Mouse (Mus musculus) embryonic facial prominence, embryonic 11.5 days (tissue): ENCODE measurements around the gene Mcpt4. TPM values are rescaled to one million over a fixed set of nuclear protein-coding genes. Genes with fewer than 3 reads are reported as not detected.
"Not testable (repeated sequence)": the region's sequence is repeated elsewhere in the genome, so short reads cannot be mapped to it uniquely, and the experiment has no call there.

Source experiments
- ATAC-seq: fragments of 200-750 bp; cut with Nextera tagmentation; replicated peaks from 2 replicates; pipeline ENCODE4 v1.8.0; 2017; ENCODE audit warnings: low read depth; ENCODE audit not compliant: insufficient number of reproducible peaks, low FRiP score, low TSS enrichment
- DNase-seq: peaks from one replicate; pipeline ENCODE4 v3.0.0-alpha.2; 2015; ENCODE audit warnings: low spot score
- H3K27ac ChIP-seq: fragments of 300-500 bp; sonication (generic); replicated peaks from 2 replicates; pipeline ENCODE4 v1.5.1; 2014; ENCODE audit warnings: mild to moderate bottlenecking, low read depth, low read length, control low read depth
- H3K27me3 ChIP-seq: fragments of 300-500 bp; sonication (generic); 2 replicates; pipeline ENCODE4 v1.6.1; 2014; ENCODE audit warnings: mild to moderate bottlenecking, low read length, moderate library complexity, mixed read lengths; ENCODE audit not compliant: control insufficient read depth, insufficient read depth
- H3K36me3 ChIP-seq: fragments of 300-500 bp; sonication (generic); replicated peaks from 2 replicates; pipeline ENCODE4 v1.6.1; 2014; ENCODE audit warnings: low read depth, mild to moderate bottlenecking, low read length, moderate library complexity, mixed read lengths; ENCODE audit not compliant: control insufficient read depth, insufficient read depth
- H3K4me1 ChIP-seq: fragments of 300-500 bp; sonication (generic); 2 replicates; pipeline ENCODE4 v1.6.1; 2014; ENCODE audit warnings: low read length, mixed read lengths; ENCODE audit not compliant: control insufficient read depth, insufficient read depth
- H3K4me2 ChIP-seq: fragments of 300-500 bp; sonication (generic); 2 replicates; pipeline ENCODE4 v1.6.1; 2014; ENCODE audit warnings: low read depth, mild to moderate bottlenecking, control low read depth, low read length, moderate library complexity
- H3K4me3 ChIP-seq: fragments of 300-500 bp; sonication (generic); 2 replicates; pipeline ENCODE4 v1.5.1; 2014; ENCODE audit warnings: low read depth, low read length, control low read depth
- H3K9ac ChIP-seq: fragments of 300-500 bp; sonication (generic); replicated peaks from 2 replicates; pipeline ENCODE4 v1.6.1; 2014; ENCODE audit warnings: mild to moderate bottlenecking, control low read depth, low read length
- H3K9me3 ChIP-seq: fragments of 300-500 bp; sonication (generic); replicated peaks from 2 replicates; pipeline ENCODE4 v1.6.1; 2016; ENCODE audit warnings: mild to moderate bottlenecking, low read length, inconsistent platforms, mixed read lengths; ENCODE audit not compliant: control insufficient read depth
- WGBS: fragments of 180-500 bp; shearing (Covaris S2); extraction: QIAGEN DNeasy Blood & Tissue Kit; methylation state at CpG from one replicate; pipeline ENCODE4 v1.1.7; 2014; 5-methylcytosine and 5-hydroxymethylcytosine counted together
- polyA plus RNA-seq: library from polyadenylated mRNA; unstranded; fragments of >200 nt; fragmentation: Nextera tagmentation; extraction: Ambion mirVana; gene quantifications from 2 replicates; pipeline ENCODE4 v1.2.1, GENCODE M21; 2014

Mcpt4 gene
- polyA plus RNA-seq, 1 experiment from 2014 or later, result not detected

DNA sequence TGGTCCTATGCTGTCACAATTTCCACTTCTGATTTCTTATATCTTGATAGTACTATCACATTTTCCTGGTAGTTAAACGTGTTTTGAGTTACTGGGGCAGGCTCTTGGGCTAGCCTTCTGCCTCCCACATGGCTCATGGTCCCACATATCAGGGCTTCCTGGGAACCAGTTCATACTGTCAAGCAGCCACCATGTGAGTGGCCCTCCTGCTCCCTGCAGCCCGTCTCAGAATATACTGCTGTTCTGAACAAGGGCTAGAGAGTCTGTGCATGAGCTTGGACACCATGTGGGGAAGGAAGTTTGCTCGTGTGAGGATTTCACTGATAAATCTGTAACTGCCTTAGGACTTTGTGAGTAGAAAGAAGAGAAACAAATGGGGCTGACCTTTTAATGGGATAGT lies 24.6 kb upstream of the Mcpt4 start:
- Histone ChIP-seq H3K4me1 (no peaks in the 10 kb centered on the region), H3K27me3 (no peaks in the 10 kb centered on the region), H3K4me2 (no peak overlapping the region), H3K4me3 (no peak overlapping the region), H3K9me3 (no peaks in the 10 kb centered on the region), H3K9ac (no peak overlapping the region), H3K27ac (no peak overlapping the region), H3K36me3 (no peaks in the 10 kb centered on the region)
- ATAC-seq (no peak), DNase-seq (no peak)
- 76% methylated on average over 3 of the region's 3 CpGs for WGBS

DNA sequence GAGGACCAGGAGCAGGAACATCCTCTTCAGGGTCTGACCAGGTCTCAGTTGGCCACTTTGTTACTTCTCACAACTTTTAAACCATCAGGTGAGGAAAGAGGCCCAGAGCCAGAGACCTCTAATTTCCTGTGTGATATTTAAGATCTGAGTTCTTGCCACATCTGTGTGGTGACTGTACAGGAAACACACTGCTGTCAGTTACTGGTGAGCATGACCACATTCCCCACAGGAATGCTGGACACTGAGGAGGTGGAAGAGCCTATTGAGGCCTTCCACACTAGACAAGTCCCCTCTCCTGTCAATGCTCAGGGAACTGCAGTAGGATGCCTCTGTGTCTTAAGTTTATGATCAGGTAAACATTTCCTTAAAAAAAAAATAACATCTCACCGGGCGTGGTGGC lies 23.1 kb upstream of the Mcpt4 start, which contains the start of gene Mcpt8:
Mcpt8 (minus strand) TSS at position 107 of the 400 bp plus-strand sequence.
- Histone ChIP-seq H3K9ac (no peak within 1 kb of the TSS), H3K4me2 (no peak within 1 kb of the TSS), H3K36me3 (no peaks in the 10 kb centered on the region), H3K27me3 (no peaks in the 10 kb centered on the region), H3K27ac (no peak within 1 kb of the TSS), H3K4me1 (no peaks in the 10 kb centered on the region), H3K9me3 (no peaks in the 10 kb centered on the region), H3K4me3 (no peak within 1 kb of the TSS)
- DNase-seq (no peak), ATAC-seq (no peak)
- WGBS, result 90% methylated on average over 2 of the region's 2 CpGs

- H3K27me3 ChIP-seq, result no peaks in the 10 kb centered on the region
- H3K9ac ChIP-seq, result no peak overlapping the region
- no peaks in the 10 kb centered on the region for H3K9me3 ChIP-seq
- no peak overlapping the region for H3K4me3 ChIP-seq
- 87% methylated on average over 4 of the region's 4 CpGs for WGBS
- H3K27ac ChIP-seq, result no peak overlapping the region
- no peaks in the 10 kb centered on the region for H3K4me1 ChIP-seq
- no peaks in the 10 kb centered on the region for H3K36me3 ChIP-seq
- H3K4me2 ChIP-seq, result no peak overlapping the region
- ATAC-seq (no peak), DNase-seq (no peak)
Observed at GRCm38 (mm10) chr14:56082016-56082415, 19.9 kb upstream of the Mcpt4 start.

DNA sequence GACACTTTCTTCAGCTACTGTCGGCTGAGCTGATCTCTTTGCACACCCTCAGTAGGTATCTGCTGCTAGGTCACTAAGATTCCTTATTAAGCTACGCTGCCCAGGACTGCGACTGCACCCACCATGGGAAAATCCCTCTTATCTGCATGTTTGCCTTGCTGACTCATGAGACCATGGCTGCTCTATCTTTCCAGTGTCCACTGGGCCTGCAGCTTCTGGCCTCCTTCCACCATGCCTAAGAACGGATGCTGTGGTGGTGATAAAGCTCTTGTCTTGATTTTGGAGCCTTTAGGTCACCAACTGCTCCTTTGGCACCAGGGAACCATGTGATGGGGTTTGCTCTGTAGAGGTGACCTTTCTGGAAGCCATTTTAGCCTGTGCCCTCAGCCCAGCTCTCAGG lies 4.4 kb downstream of the Mcpt4 start:
- Histone ChIP-seq H3K9ac (no peak overlapping the region), H3K9me3 (no peaks in the 10 kb centered on the region), H3K27ac (no peak overlapping the region), H3K4me3 (no peak overlapping the region), H3K4me1 (no peaks in the 10 kb centered on the region), H3K4me2 (no peak overlapping the region), H3K27me3 (no peaks in the 10 kb centered on the region), H3K36me3 (no peaks in the 10 kb centered on the region)
- 81% methylated on average over 4 of the region's 4 CpGs for WGBS
- ATAC-seq, result no peak
- no peak for DNase-seq

- Histone ChIP-seq H3K27ac (no peak overlapping the region), H3K4me1 (no peaks in the 10 kb centered on the region), H3K9me3 (no peaks in the 10 kb centered on the region), H3K4me3 (no peak overlapping the region), H3K4me2 (no peak overlapping the region), H3K9ac (no peak overlapping the region), H3K36me3 (no peaks in the 10 kb centered on the region), H3K27me3 (no peaks in the 10 kb centered on the region)
- no peak for DNase-seq
- 78% methylated on average over 3 of the region's 3 CpGs for WGBS
- no peak for ATAC-seq
Observed at GRCm38 (mm10) chr14:56055408-56055807, 6.7 kb downstream of the Mcpt4 start.

DNA sequence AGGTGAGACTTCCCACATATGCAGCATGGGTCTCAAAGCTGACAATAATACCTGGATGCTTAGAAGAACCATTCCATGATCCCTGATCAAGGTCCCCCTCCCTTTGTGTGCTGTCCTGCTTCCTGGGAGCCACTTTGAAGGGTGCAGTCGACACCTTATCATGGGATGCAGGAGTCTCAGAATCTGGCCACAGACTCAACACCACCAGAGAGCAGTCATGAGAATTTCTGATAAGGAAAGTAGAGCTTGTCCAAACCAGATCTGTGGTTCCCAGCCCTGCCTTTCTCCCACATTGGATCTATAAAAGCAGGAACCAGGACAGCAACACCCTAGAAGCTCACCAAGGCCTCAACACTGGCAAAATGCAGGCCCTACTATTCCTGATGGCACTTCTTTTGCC lies 20.3 kb downstream of the Mcpt4 start, which contains the start of gene Mcpt2:
Mcpt2 (plus strand) TSS at position 250 of the 400 bp plus-strand sequence.
- not testable (repeated sequence) for DNase-seq, H3K27ac ChIP-seq, H3K9ac ChIP-seq, H3K9me3 ChIP-seq, H3K4me1 ChIP-seq, H3K4me2 ChIP-seq, H3K27me3 ChIP-seq, H3K36me3 ChIP-seq, H3K4me3 ChIP-seq, ATAC-seq
- 64% methylated on average over 1 of the region's 1 CpGs for WGBS

DNA sequence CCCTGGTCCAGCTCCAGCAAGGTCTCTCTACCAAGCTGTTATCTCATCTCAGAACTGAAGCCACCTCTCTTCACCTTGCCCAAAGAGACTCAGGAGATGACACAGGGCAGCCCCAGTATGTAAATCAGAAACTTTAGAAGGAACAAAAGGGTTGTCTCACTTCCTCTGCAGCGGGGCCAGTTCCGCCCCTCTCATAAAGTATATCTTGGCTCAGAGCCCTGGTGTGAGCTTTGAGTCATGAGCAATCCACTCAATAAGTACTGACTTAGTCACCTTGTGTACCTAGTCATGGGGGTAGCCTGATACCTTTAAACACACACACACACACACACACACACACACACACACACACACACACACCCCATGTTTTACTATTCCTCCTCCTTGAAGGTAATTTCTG lies 27.7 kb downstream of the Mcpt4 start:
- H3K9ac ChIP-seq, result no peak overlapping the region
- H3K27me3 ChIP-seq, result no peaks in the 10 kb centered on the region
- no peaks in the 10 kb centered on the region for H3K36me3 ChIP-seq
- 84% methylated on average over 2 of the region's 2 CpGs for WGBS
- H3K4me1 ChIP-seq, result no peaks in the 10 kb centered on the region
- H3K9me3 ChIP-seq, result no peaks in the 10 kb centered on the region
- H3K4me3 ChIP-seq, result no peak overlapping the region
- no peak overlapping the region for H3K4me2 ChIP-seq
- no peak for ATAC-seq
- no peak overlapping the region for H3K27ac ChIP-seq
- DNase-seq, result no peak

GRCm38 (mm10) chr14:56030395-56030794 lies 31.7 kb downstream of the Mcpt4 start, which contains the start of gene Mcpt9:
Mcpt9 (minus strand) TSS chr14:56030495.
- WGBS, result 70% methylated on average over 2 of the region's 3 CpGs
- not testable (repeated sequence) for H3K36me3 ChIP-seq, DNase-seq, ATAC-seq, H3K4me1 ChIP-seq, H3K4me3 ChIP-seq, H3K4me2 ChIP-seq, H3K27ac ChIP-seq, H3K27me3 ChIP-seq, H3K9ac ChIP-seq, H3K9me3 ChIP-seq
